Mouse (Mus musculus) bone marrow macrophage, adult 2 months (primary cell): Measurements from ENCODE around the gene Cd5.

Experiments
- CTCF ChIP-seq: IDR thresholded peaks from 2 replicates; pipeline ENCODE4 v1.5.1; 2012; ENCODE audit warnings: low read depth, mild to moderate bottlenecking, low read length, moderate library complexity
- POLR2A ChIP-seq: IDR thresholded peaks from 2 replicates; pipeline ENCODE4 v1.6.1; 2012; ENCODE audit warnings: mild to moderate bottlenecking, low read depth, low read length, borderline replicate concordance

DNA sequence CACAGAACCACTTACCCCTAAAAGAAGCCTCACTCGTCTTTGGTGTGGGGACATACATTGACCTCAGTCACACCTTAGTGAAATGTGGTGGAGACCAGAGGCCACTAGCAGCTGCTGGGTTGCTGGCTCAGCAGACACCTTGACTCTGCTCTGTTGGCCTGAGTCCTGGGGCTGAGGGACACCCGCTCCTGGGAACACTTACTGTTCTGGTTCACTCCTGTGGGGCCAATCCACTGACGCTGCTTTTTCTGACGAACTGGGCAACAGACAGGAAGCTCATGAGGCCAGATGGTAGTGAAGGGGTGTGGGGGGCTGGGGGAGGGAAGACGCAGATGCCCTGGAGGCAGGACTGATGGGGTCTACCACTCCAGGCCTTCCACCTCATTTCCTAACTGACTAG lies 17.7 kb downstream of the Cd5 start:
- no peak for TF ChIP-seq CTCF
- no peak for TF ChIP-seq POLR2A
